Mouse (Mus musculus) heart, postnatal 0 days (tissue): ENCODE results near the gene Nfic.

ENCODE experiments used
- CTCF ChIP-seq: IDR thresholded peaks from 2 replicates; pipeline ENCODE4 v1.5.1; 2016; ENCODE audit warnings: antibody characterized with exemption, control low read depth, low read depth
- EP300 ChIP-seq: IDR thresholded peaks from 2 replicates; pipeline ENCODE4 v1.6.1; 2016; ENCODE audit warnings: antibody characterized with exemption, low read depth

DNA sequence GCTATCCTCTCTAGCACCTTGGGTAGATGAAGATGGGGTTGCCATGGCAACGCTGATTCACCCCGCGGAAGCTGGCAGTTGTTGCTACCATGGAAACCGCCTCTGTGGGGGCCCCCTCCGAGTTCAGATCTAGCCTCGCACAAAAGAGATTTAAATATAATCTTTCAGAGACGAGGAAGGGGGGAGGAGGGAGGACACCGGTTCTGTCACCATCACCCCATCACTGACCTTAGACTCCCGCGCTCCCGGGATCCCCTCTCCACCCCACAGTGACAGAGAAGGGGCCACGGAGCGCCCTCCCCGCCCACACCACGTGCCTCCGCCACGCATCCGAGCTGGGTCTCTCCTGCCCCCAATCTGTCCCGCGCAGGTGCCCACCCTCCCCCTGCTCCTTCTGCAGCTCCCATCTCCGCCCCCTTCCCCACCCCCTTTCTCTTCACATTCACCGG lies 17.6 kb upstream of the Nfic start:
- TF ChIP-seq CTCF (no peak), EP300 (no peak)
